Mouse (Mus musculus) limb, embryonic 13.5 days (tissue): ENCODE data around the gene Syne1. TPM values are rescaled to one million over a fixed set of nuclear protein-coding genes. Genes with fewer than 3 reads are reported as not detected.

Source experiments
- ATAC-seq: fragments of 200-750 bp; cut with Nextera tagmentation; 2 replicates; pipeline ENCODE4 v1.8.0; 2017; ENCODE audit warnings: low read depth, moderate number of reproducible peaks, moderate TSS enrichment; ENCODE audit not compliant: low FRiP score
- H3K27ac ChIP-seq: fragments of 300-500 bp; sonication (generic); 2 replicates; pipeline ENCODE4 v1.5.1; 2015; ENCODE audit warnings: inconsistent platforms, mild to moderate bottlenecking, moderate library complexity
- H3K27me3 ChIP-seq: fragments of 300-500 bp; sonication (generic); 2 replicates; pipeline ENCODE4 v1.6.1; 2015; ENCODE audit warnings: mild to moderate bottlenecking, inconsistent platforms
- H3K36me3 ChIP-seq: fragments of 300-500 bp; sonication (generic); 2 replicates; pipeline ENCODE4 v1.6.1; 2015; ENCODE audit warnings: inconsistent platforms, mild to moderate bottlenecking, moderate library complexity
- H3K4me1 ChIP-seq: fragments of 300-500 bp; sonication (generic); 2 replicates; pipeline ENCODE4 v1.6.1; 2015; ENCODE audit warnings: inconsistent platforms
- H3K4me2 ChIP-seq: fragments of 300-500 bp; sonication (generic); replicated peaks from 2 replicates; pipeline ENCODE4 v1.6.1; 2015; ENCODE audit warnings: inconsistent platforms, mild to moderate bottlenecking, moderate library complexity
- H3K4me3 ChIP-seq: fragments of 300-500 bp; sonication (generic); 2 replicates; pipeline ENCODE4 v1.5.1; 2015; ENCODE audit warnings: moderate library complexity, mild to moderate bottlenecking, inconsistent platforms
- H3K9ac ChIP-seq: fragments of 300-500 bp; sonication (generic); 2 replicates; pipeline ENCODE4 v1.6.1; 2015; ENCODE audit warnings: mild to moderate bottlenecking, inconsistent platforms
- H3K9me3 ChIP-seq: fragments of 300-500 bp; sonication (generic); 2 replicates; pipeline ENCODE4 v1.6.1; 2016; ENCODE audit warnings: inconsistent platforms
- WGBS: fragments of 180-500 bp; shearing (Covaris S2); methylation state at CpG from one replicate; pipeline ENCODE4 v1.1.7; 2015; 5-methylcytosine and 5-hydroxymethylcytosine counted together
- polyA plus RNA-seq: library from polyadenylated mRNA; unstranded; fragments of >200 nt; fragmentation: Nextera tagmentation; extraction: Ambion mirVana; gene quantifications from 2 replicates; pipeline ENCODE4 v1.2.1, GENCODE M21; 2015

Gene Syne1
- polyA plus RNA-seq, 1 experiment from 2014 or later: 6.5 TPM

GRCm38 (mm10) chr10:5192861-5193490, 358.3 kb downstream of the Syne1 start:
- Histone ChIP-seq H3K27ac (no peak overlapping the region), H3K4me3 (no peak overlapping the region), H3K27me3 (no peaks in the 10 kb centered on the region), H3K36me3 (peaks cover 8% of the 10 kb centered on the region; the same call in 1 of the 2 replicates), H3K4me2 (no peak overlapping the region), H3K9me3 (no peaks in the 10 kb centered on the region), H3K9ac (no peak overlapping the region), H3K4me1 (peaks cover 4% of the 10 kb centered on the region)
- 74% methylated on average over 9 of the region's 9 CpGs for WGBS
- no peak for ATAC-seq

- no peak overlapping the region for H3K27ac ChIP-seq
- no peaks in the 10 kb centered on the region for H3K9me3 ChIP-seq
- no peak overlapping the region for H3K4me2 ChIP-seq
- H3K27me3 ChIP-seq: no peaks in the 10 kb centered on the region
- WGBS: 88% methylated on average over 4 of the region's 4 CpGs
- H3K4me1 ChIP-seq: peaks cover 4% of the 10 kb centered on the region
- no peak overlapping the region for H3K9ac ChIP-seq
- peaks cover 8% of the 10 kb centered on the region; the same call in 1 of the 2 replicates for H3K36me3 ChIP-seq
- no peak overlapping the region for H3K4me3 ChIP-seq
- ATAC-seq: no peak
These were observed 360.5 kb downstream of the Syne1 start for GRCm38 (mm10) chr10:5190756-5191155.

- peaks cover 24% of the 10 kb centered on the region for H3K36me3 ChIP-seq
- H3K9me3 ChIP-seq: no peaks in the 10 kb centered on the region
- no peak overlapping the region for H3K27ac ChIP-seq
- no peaks in the 10 kb centered on the region for H3K27me3 ChIP-seq
- no peak for ATAC-seq
- no peaks in the 10 kb centered on the region for H3K4me1 ChIP-seq
- no peak overlapping the region for H3K4me2 ChIP-seq
- H3K9ac ChIP-seq: no peak overlapping the region
- no peak overlapping the region for H3K4me3 ChIP-seq
These were observed 362.4 kb downstream of the Syne1 start for GRCm38 (mm10) chr10:5188890-5189289.

GRCm38 (mm10) chr10:5185156-5186083, 365.9 kb downstream of the Syne1 start:
- Histone ChIP-seq H3K27me3 (no peaks in the 10 kb centered on the region), H3K4me3 (no peak overlapping the region), H3K9ac (no peak overlapping the region), H3K4me1 (no peaks in the 10 kb centered on the region), H3K36me3 (peaks cover 29% of the 10 kb centered on the region), H3K27ac (no peak overlapping the region), H3K4me2 (no peak overlapping the region), H3K9me3 (no peaks in the 10 kb centered on the region)
- WGBS: 81% methylated on average over 19 of the region's 19 CpGs
- ATAC-seq: no peak

- Histone ChIP-seq H3K9me3 (no peaks in the 10 kb centered on the region), H3K36me3 (peaks cover 24% of the 10 kb centered on the region), H3K4me3 (no peak overlapping the region), H3K27me3 (no peaks in the 10 kb centered on the region), H3K4me2 (no peak overlapping the region), H3K4me1 (no peaks in the 10 kb centered on the region), H3K9ac (no peak overlapping the region), H3K27ac (no peak overlapping the region)
- ATAC-seq: no peak
- WGBS: 79% methylated on average over 4 of the region's 4 CpGs
These were observed 369.5 kb downstream of the Syne1 start for GRCm38 (mm10) chr10:5181771-5182176.

- H3K36me3 ChIP-seq: peaks cover 16% of the 10 kb centered on the region
- no peaks in the 10 kb centered on the region for H3K27me3 ChIP-seq
- no peak overlapping the region for H3K4me2 ChIP-seq
- no peak overlapping the region for H3K27ac ChIP-seq
- WGBS: 88% methylated on average over 3 of the region's 3 CpGs
- no peak overlapping the region for H3K4me3 ChIP-seq
- H3K9me3 ChIP-seq: no peaks in the 10 kb centered on the region
- no peak overlapping the region for H3K9ac ChIP-seq
- H3K4me1 ChIP-seq: peaks cover 4% of the 10 kb centered on the region; the same call in 1 of the 2 replicates
- no peak for ATAC-seq
These were observed 371.4 kb downstream of the Syne1 start for GRCm38 (mm10) chr10:5179891-5180290.

GRCm38 (mm10) chr10:5177446-5178015, 373.8 kb downstream of the Syne1 start:
- H3K27me3 ChIP-seq: no peaks in the 10 kb centered on the region
- WGBS: 64% methylated on average over 9 of the region's 9 CpGs
- peaks cover 8% of the 10 kb centered on the region; the same call in 1 of the 2 replicates for H3K36me3 ChIP-seq
- H3K4me2 ChIP-seq: no peak overlapping the region
- no peak overlapping the region for H3K9ac ChIP-seq
- peaks cover 4% of the 10 kb centered on the region; the same call in 1 of the 2 replicates for H3K4me1 ChIP-seq
- H3K27ac ChIP-seq: no peak overlapping the region
- H3K4me3 ChIP-seq: no peak overlapping the region
- ATAC-seq: no peak
- no peaks in the 10 kb centered on the region for H3K9me3 ChIP-seq

GRCm38 (mm10) chr10:5176371-5176770, 374.9 kb downstream of the Syne1 start:
- ATAC-seq: no peak
- no peaks in the 10 kb centered on the region for H3K27me3 ChIP-seq
- 77% methylated on average over 2 of the region's 2 CpGs for WGBS

GRCm38 (mm10) chr10:5170425-5170824, 380.9 kb downstream of the Syne1 start:
- no peak overlapping the region for H3K9ac ChIP-seq
- 0 out of 2 replicates have a peak, but pooled peaks cover 3% of the 10 kb centered on the region for H3K9me3 ChIP-seq
- no peaks in the 10 kb centered on the region for H3K27me3 ChIP-seq
- H3K4me3 ChIP-seq: no peak overlapping the region
- H3K4me2 ChIP-seq: no peak overlapping the region
- no peak overlapping the region for H3K27ac ChIP-seq
- H3K4me1 ChIP-seq: peaks cover 3% of the 10 kb centered on the region; the same call in 1 of the 2 replicates
- 61% methylated on average over 1 of the region's 1 CpGs for WGBS
- peaks cover 10% of the 10 kb centered on the region for H3K36me3 ChIP-seq
- no peak for ATAC-seq

More at GRCm38 (mm10) chr10:5176371-5176770, 374.9 kb downstream of the Syne1 start:
- Histone ChIP-seq H3K36me3 (peaks cover 6% of the 10 kb centered on the region; the same call in 1 of the 2 replicates), H3K9me3 (no peaks in the 10 kb centered on the region), H3K4me3 (no peak overlapping the region), H3K9ac (no peak overlapping the region), H3K4me2 (no peak overlapping the region), H3K4me1 (peaks cover 4% of the 10 kb centered on the region; the same call in 1 of the 2 replicates), H3K27ac (no peak overlapping the region)

- WGBS: 79% methylated on average over 3 of the region's 3 CpGs
- 0 out of 2 replicates have a peak, but pooled peaks cover 3% of the 10 kb centered on the region for H3K9me3 ChIP-seq
- no peaks in the 10 kb centered on the region for H3K27me3 ChIP-seq
- ATAC-seq: no peak
- H3K27ac ChIP-seq: no peak overlapping the region
- 0 out of 2 replicates have a peak, but pooled peaks cover 3% of the 10 kb centered on the region for H3K4me1 ChIP-seq
- peaks cover 7% of the 10 kb centered on the region for H3K36me3 ChIP-seq
- no peak overlapping the region for H3K4me2 ChIP-seq
- H3K9ac ChIP-seq: no peak overlapping the region
- no peak overlapping the region for H3K4me3 ChIP-seq
These were observed 383.8 kb downstream of the Syne1 start for GRCm38 (mm10) chr10:5167481-5167880.

- H3K27me3 ChIP-seq: no peaks in the 10 kb centered on the region
- H3K9ac ChIP-seq: no peak overlapping the region
- H3K4me3 ChIP-seq: no peak overlapping the region
- no peak for ATAC-seq
- H3K4me1 ChIP-seq: 0 out of 2 replicates have a peak, but pooled peaks cover 3% of the 10 kb centered on the region
- no peak overlapping the region for H3K27ac ChIP-seq
- 0 out of 2 replicates have a peak, but pooled peaks cover 2% of the 10 kb centered on the region for H3K9me3 ChIP-seq
- 86% methylated on average over 5 of the region's 5 CpGs for WGBS
- H3K36me3 ChIP-seq: peaks cover 2% of the 10 kb centered on the region
- no peak overlapping the region for H3K4me2 ChIP-seq
These were observed 385.8 kb downstream of the Syne1 start for GRCm38 (mm10) chr10:5165439-5165838.

GRCm38 (mm10) chr10:5163770-5164169, 387.5 kb downstream of the Syne1 start:
- H3K4me2 ChIP-seq: no peak overlapping the region
- no peak overlapping the region for H3K27ac ChIP-seq
- H3K9me3 ChIP-seq: no peaks in the 10 kb centered on the region
- no peak overlapping the region for H3K4me3 ChIP-seq
- H3K36me3 ChIP-seq: no peaks in the 10 kb centered on the region
- H3K9ac ChIP-seq: no peak overlapping the region
- 0 out of 2 replicates have a peak, but pooled peaks cover 3% of the 10 kb centered on the region for H3K4me1 ChIP-seq
- H3K27me3 ChIP-seq: no peaks in the 10 kb centered on the region
- ATAC-seq: no peak
- WGBS: 53% methylated on average over 6 of the region's 6 CpGs
